Mouse (Mus musculus): ENCODE results near the gene Tectb.

- TF ChIP-seq ETS1 (IDR thresholded peaks at IDR 0.05; ENCODE audit: low read depth, low read length): no peak
- no peak for TF ChIP-seq TBP (IDR thresholded peaks at IDR 0.05; ENCODE audit: low read depth, low read length)
- no peak for TF ChIP-seq CTCF (IDR thresholded peaks at IDR 0.05 in 2 of 3, conservative IDR thresholded peaks at IDR 0.05 in 1 of 3; ENCODE audit: control insufficient read depth in 1 of 3, insufficient read depth in 1 of 3, low read depth in 2 of 3, low read length in 3 of 3, poor library complexity in 1 of 3, severe bottlenecking in 1 of 3)
- TF ChIP-seq ZNF384 (IDR thresholded peaks at IDR 0.05; ENCODE audit: low read depth, low read length): no peak
- TF ChIP-seq MAX (IDR thresholded peaks at IDR 0.05; ENCODE audit: low read length): no peak
- TF ChIP-seq UBTF (IDR thresholded peaks at IDR 0.05; ENCODE audit: borderline replicate concordance, insufficient read depth, low read depth, low read length): no peak
- TF ChIP-seq USF2 (IDR thresholded peaks at IDR 0.05; ENCODE audit: borderline replicate concordance in 1 of 2, insufficient read depth in 1 of 2, low read depth in 1 of 2, low read length in 2 of 2): no peak
- no peak for TF ChIP-seq TCF12 (IDR thresholded peaks at IDR 0.05; ENCODE audit: low read depth, low read length)
- TF ChIP-seq GABPA (IDR thresholded peaks at IDR 0.05; ENCODE audit: low read depth, low read length): no peak
- TF ChIP-seq POLR2A (IDR thresholded peaks at IDR 0.05; ENCODE audit: control insufficient read depth in 1 of 2, insufficient read depth in 1 of 2, low read depth in 1 of 2, low read length in 2 of 2, poor library complexity in 1 of 2): no peak
- TF ChIP-seq MXI1 (IDR thresholded peaks at IDR 0.05; ENCODE audit: low read depth, low read length): no peak
Measured at GRCm38 (mm10) chr19:55159826-55160225, 20.7 kb upstream of the Tectb start.

Data from MEL (cell line).